Mouse (Mus musculus) lung, embryonic 15.5 days (tissue): Measurements from ENCODE around the gene Mettl8. TPM values are rescaled to one million over a fixed set of nuclear protein-coding genes. Genes with fewer than 3 reads are reported as not detected.

Source experiments
- ATAC-seq: fragments of 200-750 bp; cut with Nextera tagmentation; 2 replicates; pipeline ENCODE4 v1.8.0; 2017; ENCODE audit warnings: moderate number of reproducible peaks, borderline replicate concordance; ENCODE audit not compliant: low FRiP score, low TSS enrichment; ENCODE audit errors: extremely low read depth
- H3K27ac ChIP-seq: fragments of 300-500 bp; sonication (generic); 2 replicates; pipeline ENCODE4 v1.5.1; 2015; ENCODE audit warnings: moderate library complexity, mild to moderate bottlenecking, inconsistent platforms
- H3K27me3 ChIP-seq: fragments of 300-500 bp; sonication (generic); 2 replicates; pipeline ENCODE4 v1.6.1; 2015; ENCODE audit warnings: inconsistent platforms
- H3K36me3 ChIP-seq: fragments of 300-500 bp; sonication (generic); 2 replicates; pipeline ENCODE4 v1.6.1; 2015; ENCODE audit warnings: inconsistent platforms
- H3K4me1 ChIP-seq: fragments of 300-500 bp; sonication (generic); 2 replicates; pipeline ENCODE4 v1.6.1; 2015; ENCODE audit warnings: inconsistent platforms
- H3K4me2 ChIP-seq: fragments of 300-500 bp; sonication (generic); 2 replicates; pipeline ENCODE4 v1.6.1; 2015; ENCODE audit warnings: inconsistent platforms, mild to moderate bottlenecking, moderate library complexity
- H3K4me3 ChIP-seq: fragments of 300-500 bp; sonication (generic); 2 replicates; pipeline ENCODE4 v1.5.1; 2015; ENCODE audit warnings: mild to moderate bottlenecking, inconsistent platforms
- H3K9ac ChIP-seq: fragments of 300-500 bp; sonication (generic); 2 replicates; pipeline ENCODE4 v1.6.1; 2015; ENCODE audit warnings: inconsistent platforms
- H3K9me3 ChIP-seq: fragments of 300-500 bp; sonication (generic); 2 replicates; pipeline ENCODE4 v1.6.1; 2016; ENCODE audit warnings: inconsistent platforms
- WGBS: fragments of 180-500 bp; shearing (Covaris S2); methylation state at CpG from one replicate; pipeline ENCODE4 v1.1.7; 2015; 5-methylcytosine and 5-hydroxymethylcytosine counted together
- polyA plus RNA-seq: library from polyadenylated mRNA; unstranded; fragments of >200 nt; fragmentation: Nextera tagmentation; extraction: Ambion mirVana; gene quantifications from 2 replicates; pipeline ENCODE4 v1.2.1, GENCODE M21; 2015

Mettl8 gene
- polyA plus RNA-seq, 1 experiment from 2014 or later = 16.5 TPM

DNA sequence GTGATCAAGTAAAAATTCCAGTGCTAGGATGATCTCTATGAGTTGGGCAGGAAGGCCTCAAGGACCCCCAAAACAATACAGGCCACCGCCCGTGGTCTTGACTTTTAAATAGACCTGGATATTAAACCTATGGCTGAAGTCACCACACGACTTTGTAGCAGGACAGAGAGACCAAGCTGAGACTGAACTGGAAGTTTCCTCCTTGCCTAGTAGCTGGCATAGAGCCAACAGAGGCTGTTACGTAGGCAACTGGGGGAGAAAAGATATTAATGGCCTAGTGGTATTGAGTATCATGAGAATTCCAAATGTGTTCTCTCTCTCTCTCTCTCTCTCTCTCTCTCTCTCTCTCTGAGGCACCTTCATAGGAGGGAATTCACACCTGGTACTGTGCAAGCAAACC lies 51.0 kb downstream of the Mettl8 start:
- no peaks in the 10 kb centered on the region for H3K27me3 ChIP-seq
- ATAC-seq = no peak
- 54% methylated on average over 4 of the region's 4 CpGs for WGBS

DNA sequence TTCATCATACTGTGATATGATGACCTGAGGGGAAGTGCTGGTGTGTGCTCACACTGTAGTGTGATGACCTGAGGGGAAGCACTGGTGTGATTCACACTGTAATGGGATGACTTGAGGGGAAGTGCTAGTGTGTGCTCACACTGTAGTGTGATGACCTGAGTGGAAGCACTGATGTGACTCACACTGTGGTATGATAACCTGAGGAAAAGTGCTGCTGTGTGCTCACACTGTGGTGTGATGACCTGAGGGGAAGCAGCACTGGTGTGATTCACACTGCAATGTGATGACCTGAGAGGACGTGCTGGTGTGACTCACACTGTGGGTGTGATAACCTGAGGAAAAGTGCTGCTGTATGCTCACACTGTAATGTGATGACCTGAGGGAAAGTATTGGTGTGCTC lies 52.9 kb downstream of the Mettl8 start:
- Histone ChIP-seq H3K4me3 (no peak overlapping the region), H3K9ac (no peak overlapping the region), H3K27ac (no peak overlapping the region), H3K36me3 (no peaks in the 10 kb centered on the region), H3K9me3 (no peaks in the 10 kb centered on the region), H3K27me3 (no peaks in the 10 kb centered on the region), H3K4me1 (no peaks in the 10 kb centered on the region), H3K4me2 (no peak overlapping the region)
- 76% methylated on average over 1 of the region's 1 CpGs for WGBS
- no peak for ATAC-seq

More for the DNA sequence above, 51.0 kb downstream of the Mettl8 start:
- H3K4me3 ChIP-seq = no peak overlapping the region
- H3K36me3 ChIP-seq = no peaks in the 10 kb centered on the region
- no peak overlapping the region for H3K9ac ChIP-seq
- no peaks in the 10 kb centered on the region for H3K9me3 ChIP-seq
- no peak overlapping the region for H3K27ac ChIP-seq
- H3K4me1 ChIP-seq = no peaks in the 10 kb centered on the region
- H3K4me2 ChIP-seq = no peak overlapping the region

DNA sequence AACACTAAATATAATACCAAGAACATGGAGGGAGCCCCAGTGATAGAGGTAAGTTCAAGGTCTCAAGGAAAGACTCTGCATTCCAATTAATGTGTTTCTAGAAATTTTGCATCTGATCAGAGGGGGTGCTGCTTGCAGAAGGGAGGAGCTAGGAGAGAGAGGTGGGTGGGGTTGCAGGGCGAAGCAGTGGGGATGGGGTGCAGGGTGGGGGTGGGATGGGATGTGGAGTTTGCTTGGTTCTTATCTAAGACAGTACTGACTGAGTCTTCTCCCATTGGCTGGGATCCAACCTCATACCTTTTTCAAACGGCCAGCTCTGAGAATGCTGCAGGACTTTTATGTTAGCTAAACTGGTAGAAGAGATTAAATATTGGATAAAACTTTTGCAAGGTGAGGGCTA lies 56.6 kb downstream of the Mettl8 start:
- Histone ChIP-seq H3K4me1 (no peaks in the 10 kb centered on the region), H3K27me3 (no peaks in the 10 kb centered on the region), H3K36me3 (no peaks in the 10 kb centered on the region), H3K9me3 (no peaks in the 10 kb centered on the region), H3K4me3 (no peak overlapping the region), H3K27ac (no peak overlapping the region), H3K4me2 (no peak overlapping the region), H3K9ac (no peak overlapping the region)
- ATAC-seq = no peak
- 51% methylated on average over 2 of the region's 2 CpGs for WGBS

DNA sequence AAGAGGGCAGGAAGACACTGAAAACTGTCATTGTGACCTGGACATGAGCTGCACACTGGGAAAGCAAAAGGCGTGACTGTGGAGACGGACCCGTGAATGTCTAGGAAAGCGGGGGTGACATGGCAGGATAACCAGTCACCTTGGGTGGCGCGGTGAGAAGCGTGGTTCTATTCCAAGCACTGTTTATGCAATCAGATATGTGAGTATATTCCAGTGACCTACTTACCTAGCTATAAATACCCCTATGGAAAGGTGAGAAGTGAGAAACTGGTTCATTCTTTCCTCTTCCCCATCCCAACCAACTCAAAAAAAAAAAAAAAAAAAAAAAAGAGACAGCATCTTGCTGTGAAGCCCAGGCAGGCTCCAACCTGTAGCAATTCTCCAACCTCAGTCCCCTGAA lies 58.9 kb downstream of the Mettl8 start:
- ATAC-seq = no peak
- no peak overlapping the region for H3K4me3 ChIP-seq
- H3K9ac ChIP-seq = no peak overlapping the region
- no peak overlapping the region for H3K27ac ChIP-seq
- H3K4me1 ChIP-seq = no peaks in the 10 kb centered on the region
- H3K36me3 ChIP-seq = no peaks in the 10 kb centered on the region
- H3K9me3 ChIP-seq = no peaks in the 10 kb centered on the region
- 87% methylated on average over 7 of the region's 7 CpGs for WGBS
- no peak overlapping the region for H3K4me2 ChIP-seq
- H3K27me3 ChIP-seq = no peaks in the 10 kb centered on the region

DNA sequence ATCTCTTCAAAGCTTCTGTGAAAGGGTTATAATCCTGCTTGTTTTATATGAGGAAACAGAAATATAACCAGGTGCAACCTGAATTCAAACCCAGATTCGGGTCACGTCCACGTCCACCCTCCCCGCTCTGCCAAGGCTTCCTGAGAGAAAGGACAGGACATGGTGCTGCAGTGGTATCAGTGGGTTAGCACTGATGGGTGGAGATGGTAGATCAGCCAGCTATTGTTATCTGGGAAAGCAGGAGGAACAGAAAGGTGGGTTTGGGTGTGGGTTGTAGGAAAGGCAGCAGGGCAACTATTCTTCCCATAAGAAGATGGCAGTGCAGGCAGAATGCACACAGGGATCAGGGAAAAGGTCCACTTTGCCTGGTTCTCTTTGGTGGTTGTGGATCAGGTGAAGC lies 59.5 kb downstream of the Mettl8 start:
- H3K4me2 ChIP-seq = no peak overlapping the region
- no peak overlapping the region for H3K4me3 ChIP-seq
- no peak for ATAC-seq
- 92% methylated on average over 4 of the region's 4 CpGs for WGBS
- H3K36me3 ChIP-seq = no peaks in the 10 kb centered on the region
- no peak overlapping the region for H3K9ac ChIP-seq
- no peak overlapping the region for H3K27ac ChIP-seq
- no peaks in the 10 kb centered on the region for H3K4me1 ChIP-seq
- no peaks in the 10 kb centered on the region for H3K27me3 ChIP-seq
- H3K9me3 ChIP-seq = no peaks in the 10 kb centered on the region

DNA sequence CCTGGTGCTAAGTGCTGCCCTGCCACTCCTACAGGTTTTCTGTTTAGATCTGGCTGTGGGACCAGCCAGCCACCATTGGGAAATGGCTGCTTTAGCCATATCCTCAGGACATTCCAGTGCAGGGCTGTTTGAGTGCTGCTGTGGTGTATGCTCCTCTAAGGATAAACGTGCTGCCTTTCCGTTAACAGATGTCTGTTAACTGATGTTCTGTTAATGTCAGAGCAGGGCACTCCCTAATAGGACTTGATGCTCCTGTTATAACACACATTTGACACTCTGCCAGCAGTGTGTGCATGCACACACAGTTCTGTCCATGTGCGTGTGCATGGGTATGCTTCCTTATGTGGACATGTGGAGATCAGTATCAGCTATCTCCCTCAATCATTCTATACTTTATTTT lies 61.6 kb downstream of the Mettl8 start:
- Histone ChIP-seq H3K27me3 (no peaks in the 10 kb centered on the region), H3K4me3 (no peak overlapping the region), H3K9me3 (no peaks in the 10 kb centered on the region), H3K36me3 (no peaks in the 10 kb centered on the region), H3K4me1 (no peaks in the 10 kb centered on the region), H3K9ac (no peak overlapping the region), H3K4me2 (no peak overlapping the region), H3K27ac (no peak overlapping the region)
- WGBS = 54% methylated on average over 3 of the region's 3 CpGs
- ATAC-seq = no peak

DNA sequence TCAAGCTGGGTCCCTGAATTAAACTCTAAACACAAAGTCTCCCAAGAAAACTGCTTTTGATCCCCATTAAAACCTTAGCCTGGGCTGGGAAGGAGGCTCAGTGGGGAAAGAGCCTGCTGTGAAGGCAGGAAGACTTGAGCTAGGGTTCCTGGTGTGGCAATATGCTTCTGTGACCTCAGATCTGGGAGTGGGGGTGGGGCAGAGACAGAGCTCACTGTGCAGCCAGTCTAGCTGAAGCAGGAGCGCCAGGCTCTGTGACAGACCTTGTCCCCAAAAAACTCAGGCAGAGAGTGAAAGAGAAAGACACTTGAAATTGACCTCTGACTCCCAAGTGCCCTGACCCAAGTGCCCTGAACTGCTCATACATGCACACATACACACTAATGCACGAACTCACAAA lies 62.7 kb downstream of the Mettl8 start:
- 79% methylated on average over 2 of the region's 2 CpGs for WGBS
- H3K36me3 ChIP-seq = no peaks in the 10 kb centered on the region
- H3K27ac ChIP-seq = no peak overlapping the region
- H3K4me1 ChIP-seq = no peaks in the 10 kb centered on the region
- no peak overlapping the region for H3K4me3 ChIP-seq
- H3K27me3 ChIP-seq = no peaks in the 10 kb centered on the region
- H3K4me2 ChIP-seq = no peak overlapping the region
- no peak overlapping the region for H3K9ac ChIP-seq
- no peaks in the 10 kb centered on the region for H3K9me3 ChIP-seq
- ATAC-seq = no peak

DNA sequence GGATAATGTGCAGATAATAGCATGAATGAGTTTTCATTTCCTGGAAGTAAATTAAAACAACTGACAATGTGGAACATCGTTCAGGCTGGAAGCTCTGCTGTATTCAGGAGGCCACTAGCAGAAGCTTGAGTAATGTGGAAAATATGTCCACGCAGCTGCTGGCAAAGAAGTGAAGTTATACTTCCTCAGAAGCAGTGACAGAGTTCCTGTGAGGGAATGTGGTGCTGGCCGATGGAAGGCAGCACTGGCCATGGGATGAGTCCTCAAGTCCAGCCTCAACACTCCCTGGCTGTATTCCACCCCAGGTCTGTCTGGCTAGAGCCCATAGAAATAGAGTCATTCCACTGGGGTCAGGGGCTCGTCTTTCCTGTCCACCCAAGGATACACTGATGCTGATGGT lies 65.2 kb downstream of the Mettl8 start:
- Histone ChIP-seq H3K27me3 (no peaks in the 10 kb centered on the region), H3K27ac (no peak overlapping the region), H3K36me3 (no peaks in the 10 kb centered on the region), H3K4me2 (no peak overlapping the region), H3K4me3 (no peak overlapping the region), H3K9me3 (no peaks in the 10 kb centered on the region), H3K9ac (no peak overlapping the region), H3K4me1 (no peaks in the 10 kb centered on the region)
- 55% methylated on average over 4 of the region's 4 CpGs for WGBS
- no peak for ATAC-seq

DNA sequence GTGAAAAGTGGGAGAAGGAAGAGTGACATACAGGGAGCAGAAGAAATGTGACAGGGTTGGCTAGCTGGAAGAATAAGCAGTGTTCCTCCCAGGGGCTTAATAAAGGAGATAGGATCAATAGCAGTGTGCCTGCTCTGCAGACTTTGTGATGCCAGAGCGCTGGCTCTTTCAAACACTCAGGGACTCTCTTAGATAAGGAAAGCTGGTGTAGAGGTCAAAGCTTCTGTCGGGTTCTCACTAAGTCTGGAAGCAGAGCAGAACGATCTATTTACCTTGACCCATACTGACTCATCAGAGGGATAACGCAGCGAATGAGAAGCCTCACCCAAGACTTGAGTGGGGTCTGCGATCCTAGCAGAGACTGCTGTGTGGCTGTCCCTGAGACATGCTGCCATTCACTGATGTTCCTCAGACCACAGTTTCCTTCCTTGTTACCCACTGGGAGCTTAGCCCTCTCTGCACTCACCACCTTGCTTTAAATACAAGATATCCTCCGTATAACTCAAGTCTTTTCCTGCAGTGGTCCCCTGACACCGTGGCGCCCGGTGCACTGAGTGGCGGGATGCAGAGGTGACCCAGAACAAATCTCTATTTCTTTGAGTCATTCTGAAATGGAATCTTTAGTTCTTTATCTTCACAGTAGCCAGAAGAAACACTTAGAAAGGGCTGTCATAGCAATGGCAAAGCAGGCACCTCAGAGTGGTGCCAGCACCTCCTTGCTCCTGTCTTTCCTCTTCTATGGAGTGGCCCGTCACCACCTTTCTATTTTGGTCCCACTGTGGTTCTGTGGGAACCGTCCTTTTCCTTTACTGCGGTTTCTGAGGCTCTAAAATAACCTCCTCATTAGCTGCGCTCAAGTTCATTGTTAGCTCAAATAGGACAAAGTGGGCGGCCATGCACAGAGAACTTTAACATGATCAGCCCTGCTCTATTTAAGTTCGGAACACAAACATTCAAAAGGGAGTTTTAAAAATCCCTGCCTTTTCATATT lies 65.9 kb downstream of the Mettl8 start:
- Histone ChIP-seq H3K9ac (no peak overlapping the region), H3K36me3 (no peaks in the 10 kb centered on the region), H3K4me3 (no peak overlapping the region), H3K4me2 (no peak overlapping the region), H3K27me3 (no peaks in the 10 kb centered on the region), H3K27ac (no peak overlapping the region), H3K9me3 (no peaks in the 10 kb centered on the region), H3K4me1 (no peaks in the 10 kb centered on the region)
- 62% methylated on average over 17 of the region's 17 CpGs for WGBS
- no peak for ATAC-seq

DNA sequence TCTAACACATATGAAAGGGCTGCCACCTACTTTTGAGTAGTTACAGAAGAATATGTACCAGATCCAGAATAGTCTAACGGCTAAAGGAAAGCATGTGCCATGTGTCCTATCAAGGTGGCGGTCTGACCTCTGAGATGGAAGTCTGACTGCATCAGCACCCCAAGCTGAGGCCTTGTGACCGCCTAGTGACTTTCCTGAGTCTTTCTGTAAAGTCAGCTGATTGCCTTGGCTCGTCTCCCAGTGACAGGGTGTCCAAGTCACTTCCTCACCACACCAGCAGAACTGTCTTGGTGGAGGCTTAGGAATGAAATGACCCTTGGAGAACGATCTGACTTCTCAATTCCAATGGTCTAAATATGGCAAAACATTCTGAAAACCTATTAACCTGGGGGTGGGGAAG lies 77.1 kb downstream of the Mettl8 start:
- no peaks in the 10 kb centered on the region for H3K36me3 ChIP-seq
- peaks cover 5% of the 10 kb centered on the region; the same call in 1 of the 2 replicates for H3K4me1 ChIP-seq
- no peak overlapping the region for H3K27ac ChIP-seq
- H3K4me2 ChIP-seq = no peak overlapping the region
- no peaks in the 10 kb centered on the region for H3K9me3 ChIP-seq
- no peak overlapping the region for H3K9ac ChIP-seq
- H3K4me3 ChIP-seq = no peak overlapping the region
- WGBS = 56% methylated on average over 5 of the region's 5 CpGs
- ATAC-seq = no peak
- no peaks in the 10 kb centered on the region for H3K27me3 ChIP-seq

DNA sequence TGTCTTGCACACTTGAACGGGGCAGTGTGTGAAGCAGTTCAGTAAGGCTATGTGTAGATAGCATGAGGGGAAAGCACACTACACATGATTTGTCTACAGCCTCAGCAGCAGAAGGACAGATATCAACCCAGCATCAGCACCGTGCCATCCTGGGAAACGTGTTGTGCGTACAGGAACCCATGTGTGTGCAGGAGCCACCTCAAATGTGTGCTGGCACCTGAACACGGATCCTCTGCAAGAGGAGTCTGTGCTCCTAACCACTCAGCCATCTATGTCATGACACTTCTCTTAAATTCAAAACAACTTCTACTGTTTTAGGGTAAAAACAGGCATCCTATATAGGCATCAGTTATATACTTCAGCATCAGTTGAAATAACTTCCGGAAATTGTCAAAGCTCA lies 80.6 kb downstream of the Mettl8 start:
- H3K9ac ChIP-seq = no peak overlapping the region
- H3K36me3 ChIP-seq = no peaks in the 10 kb centered on the region
- 94% methylated on average over 6 of the region's 6 CpGs for WGBS
- peaks cover 5% of the 10 kb centered on the region; the same call in 1 of the 2 replicates for H3K4me1 ChIP-seq
- H3K27me3 ChIP-seq = no peaks in the 10 kb centered on the region
- H3K4me2 ChIP-seq = no peak overlapping the region
- no peak overlapping the region for H3K27ac ChIP-seq
- no peak overlapping the region for H3K4me3 ChIP-seq
- H3K9me3 ChIP-seq = no peaks in the 10 kb centered on the region
- no peak for ATAC-seq

DNA sequence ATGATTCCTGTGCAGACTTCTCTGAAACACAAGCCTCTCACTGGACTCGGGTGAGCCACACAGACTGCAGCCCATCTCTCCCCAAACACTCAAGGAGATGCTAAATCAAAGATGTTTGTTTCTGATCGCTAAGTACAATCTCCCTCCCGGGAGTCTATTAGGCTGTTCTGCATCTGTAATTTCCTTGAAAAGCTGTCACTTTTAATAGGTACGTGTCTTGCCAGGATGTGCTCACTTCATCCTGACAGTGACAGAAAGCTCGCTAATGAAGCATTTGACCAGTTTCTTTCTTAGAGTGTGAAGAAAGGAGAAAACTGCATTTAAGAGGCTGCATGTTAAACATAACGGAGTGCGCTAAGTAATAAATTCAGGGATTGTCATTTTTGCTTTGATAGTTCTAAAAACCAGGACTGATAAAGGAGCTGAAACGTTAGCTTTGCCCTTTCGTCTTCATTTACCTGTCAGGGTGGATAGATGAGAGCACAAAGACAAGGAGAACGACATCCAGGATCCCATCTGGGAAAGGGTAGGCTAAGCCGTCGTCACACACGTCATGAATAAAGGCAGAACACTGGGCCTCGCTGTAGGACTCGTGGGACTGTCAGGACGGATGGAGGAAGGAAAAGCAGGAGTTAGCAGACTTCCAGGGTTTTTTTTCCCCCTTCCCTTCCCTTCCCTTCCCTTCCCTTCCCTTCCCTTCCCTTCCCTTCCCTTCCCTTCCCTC lies 82.4 kb downstream of the Mettl8 start:
- H3K27me3 ChIP-seq = no peaks in the 10 kb centered on the region
- H3K4me1 ChIP-seq = peaks cover 5% of the 10 kb centered on the region; the same call in 1 of the 2 replicates
- H3K27ac ChIP-seq = no peak overlapping the region
- H3K36me3 ChIP-seq = no peaks in the 10 kb centered on the region
- H3K4me3 ChIP-seq = no peak overlapping the region
- H3K4me2 ChIP-seq = no peak overlapping the region
- no peak for ATAC-seq
- H3K9me3 ChIP-seq = no peaks in the 10 kb centered on the region
- H3K9ac ChIP-seq = no peak overlapping the region
- 63% methylated on average over 16 of the region's 16 CpGs for WGBS
